17 mouse cellular contexts compared by ENCODE assay signal in the genomic region with DNA sequence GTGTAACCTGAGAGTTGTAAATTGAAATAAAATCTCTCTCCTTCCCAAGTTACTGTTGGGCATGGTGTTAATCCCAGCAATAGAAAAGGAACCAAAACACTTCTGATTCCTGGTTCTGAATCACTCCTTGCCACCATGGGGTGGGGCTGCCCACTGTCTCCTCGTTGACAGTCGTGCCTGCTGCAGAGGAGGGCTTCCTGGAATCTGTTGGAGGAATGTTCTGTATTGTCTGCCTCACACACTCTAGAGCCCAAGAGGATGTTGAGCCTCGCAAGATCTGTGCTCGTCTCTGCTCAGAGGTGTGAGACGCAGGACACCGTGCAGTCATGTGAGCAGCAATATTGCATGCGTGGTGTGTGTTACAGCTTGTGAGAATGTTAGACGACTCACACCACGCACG.
"Had no signal": no experiment of that assay in that cellular context is flagged by ENCODE, and none has a peak within 500 bp of the region (broad histone marks: within the 10 kb centered on the region; RNA-seq: fewer than 3 reads in every experiment).

No protein-coding gene starts in this region.

- H3K27ac ChIP-seq: liver, embryonic 12.5 days; liver, embryonic 14.5 days; midbrain, embryonic 15.5 days; neural tube, embryonic 13.5 days; neural tube, embryonic 15.5 days had no signal

- H3K4me2 ChIP-seq: liver, embryonic 12.5 days; lung, embryonic 14.5 days; midbrain, embryonic 15.5 days; neural tube, embryonic 13.5 days; neural tube, embryonic 15.5 days had no signal

- ATAC-seq: liver, embryonic 12.5 days; midbrain, embryonic 15.5 days had no signal

- DNase-seq: lung, adult 18-20 months; lung, embryonic 14.5 days; lung, postnatal 10 days; retina, postnatal 1 day; right cerebral cortex, postnatal 25 days; right cerebral cortex, postnatal 4 days; spleen, adult 18-20 months; thymus, adult 18-20 months; thymus, postnatal 14 days; thymus, postnatal 36 days had no signal

- H3K27me3 ChIP-seq: liver, embryonic 12.5 days; midbrain, embryonic 15.5 days; neural tube, embryonic 15.5 days had no signal

- H3K36me3 ChIP-seq: liver, embryonic 12.5 days; midbrain, embryonic 10.5 days; midbrain, embryonic 15.5 days; neural tube, embryonic 13.5 days; neural tube, embryonic 15.5 days had no signal

- H3K9me3 ChIP-seq: midbrain, embryonic 10.5 days; midbrain, embryonic 15.5 days; neural tube, embryonic 13.5 days; neural tube, embryonic 15.5 days had no signal

- H3K9ac ChIP-seq: liver, embryonic 12.5 days; liver, embryonic 14.5 days; lung, embryonic 14.5 days; midbrain, embryonic 15.5 days; neural tube, embryonic 13.5 days; neural tube, embryonic 15.5 days had no signal

- H3K4me1 ChIP-seq: liver, embryonic 12.5 days had no signal

- H3K4me3 ChIP-seq: liver, embryonic 12.5 days; midbrain, embryonic 10.5 days; midbrain, embryonic 15.5 days; myocyte; neural tube, embryonic 13.5 days; neural tube, embryonic 15.5 days had no signal
